Mouse (Mus musculus) bone marrow macrophage, adult 2 months (primary cell): ENCODE measurements around the gene Mrpl4. TPM values are rescaled to one million over a fixed set of nuclear protein-coding genes. Genes with fewer than 3 reads are reported as not detected.

Experiments
- H3K27ac ChIP-seq: 2 replicates; pipeline ENCODE4 v1.5.1; 2012; ENCODE audit warnings: low read depth, low read length; ENCODE audit not compliant: insufficient read depth
- H3K4me1 ChIP-seq: 2 replicates; pipeline ENCODE4 v1.6.1; 2012; ENCODE audit warnings: low read length; ENCODE audit not compliant: control insufficient read depth, insufficient read depth
- H3K4me3 ChIP-seq: 2 replicates; pipeline ENCODE4 v1.5.1; 2012; ENCODE audit warnings: mild to moderate bottlenecking, low read length, moderate library complexity; ENCODE audit not compliant: insufficient read depth
- CTCF ChIP-seq: IDR thresholded peaks from 2 replicates; pipeline ENCODE4 v1.5.1; 2012; ENCODE audit warnings: low read depth, mild to moderate bottlenecking, low read length, moderate library complexity
- POLR2A ChIP-seq: IDR thresholded peaks from 2 replicates; pipeline ENCODE4 v1.6.1; 2012; ENCODE audit warnings: mild to moderate bottlenecking, low read depth, low read length, borderline replicate concordance
- polyA plus RNA-seq: library from polyadenylated mRNA; stranded (reverse); fragments of >200 nt; gene quantifications from 2 replicates; pipeline ENCODE4 v1.2.4, GENCODE M21; 2012; ENCODE audit not compliant: missing spikeins, insufficient read depth, insufficient read length

The Mrpl4 gene
- polyA plus RNA-seq = 52.7 and 61.3 TPM in 2 replicates

DNA sequence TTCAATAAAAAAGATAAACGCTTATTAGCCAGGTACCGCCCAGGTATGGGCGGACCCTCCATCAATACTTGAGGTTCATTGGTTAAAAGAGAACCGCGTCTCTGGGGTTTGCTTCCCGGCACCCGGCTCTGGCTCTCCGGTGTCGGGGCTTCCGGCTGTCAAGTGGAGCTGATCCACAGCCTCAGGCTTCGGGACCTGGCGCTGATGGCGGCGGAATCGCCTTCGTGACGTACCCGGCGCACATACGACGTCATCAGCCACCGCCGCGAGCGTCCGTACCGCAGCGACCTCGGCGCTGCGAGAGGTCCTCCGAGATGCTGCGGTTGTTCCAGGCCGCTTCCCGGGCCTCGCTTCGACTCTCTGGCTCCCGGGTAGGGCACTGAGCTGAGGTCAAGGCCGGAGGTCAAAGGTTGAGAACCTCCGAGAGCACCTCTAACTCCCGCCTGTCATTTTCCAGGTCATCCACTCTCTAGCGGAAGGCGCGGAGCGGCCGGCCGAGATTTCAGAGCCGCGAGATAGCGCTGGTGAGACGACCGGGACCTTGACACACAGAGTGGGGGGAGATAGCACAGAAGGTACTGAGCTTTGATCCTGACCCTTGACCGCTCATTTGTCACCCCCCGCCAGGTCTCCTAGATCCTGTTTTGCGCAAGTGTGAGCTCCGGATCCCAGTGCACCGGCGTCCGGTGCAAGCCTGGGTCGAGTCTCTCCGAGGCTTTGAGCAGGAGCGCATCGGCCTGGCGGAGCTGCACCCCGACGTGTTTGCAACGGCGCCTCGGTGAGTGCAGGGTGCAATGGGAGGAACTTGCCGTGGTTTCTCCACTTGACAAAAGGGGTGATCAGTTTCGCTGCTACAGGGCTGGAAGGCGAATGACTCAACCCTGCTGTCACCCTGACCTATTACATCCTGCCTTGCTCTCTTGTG, at the start of gene Mrpl4:
Gene Mrpl4, plus strand, starts transcription at position 112 of the 925 bp plus-strand sequence.
- Histone ChIP-seq H3K27ac (peak within 1 kb of the TSS; percentile 63), H3K4me3 (peak within 1 kb of the TSS; percentile 90), H3K4me1 (peaks cover 4% of the 10 kb centered on the region)
- TF ChIP-seq CTCF (peak; percentile 28; the same call in 1 of the 2 replicates), POLR2A (peak; percentile 90; the same call in 1 of the 2 replicates)

- Histone ChIP-seq H3K27ac (no peak overlapping the region), H3K4me3 (no peak overlapping the region), H3K4me1 (peaks cover 12% of the 10 kb centered on the region)
- TF ChIP-seq POLR2A = no peak
- no peak for TF ChIP-seq CTCF
These were observed 45.5 kb upstream of the Mrpl4 start for GRCm38 (mm10) chr9:20956989-20957388.

DNA sequence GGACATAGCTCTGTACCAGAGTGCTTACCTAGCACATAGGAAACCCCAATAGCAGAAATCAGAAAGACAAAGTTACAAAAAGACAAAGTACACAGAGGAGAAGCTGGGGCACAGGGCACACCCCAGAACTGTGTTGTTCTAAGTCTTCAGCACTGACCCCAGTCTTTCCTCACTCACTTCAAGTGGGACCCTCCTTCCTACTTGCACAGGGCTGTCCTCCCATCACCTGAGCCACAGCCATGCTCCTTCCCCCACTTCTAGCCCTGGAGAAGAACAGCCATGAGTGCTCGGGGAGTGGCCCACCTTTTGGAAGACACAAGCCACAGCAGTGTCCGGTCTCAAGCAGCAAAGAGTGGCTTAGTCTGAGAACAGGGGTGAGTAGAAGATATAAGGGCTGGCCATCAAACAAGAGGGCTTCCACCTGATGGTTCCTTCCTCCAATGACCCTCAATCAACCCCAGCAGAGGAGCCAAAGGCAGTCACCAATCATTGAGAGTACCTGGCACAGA, 43.1 kb upstream of the Mrpl4 start, which contains the start of gene Dnmt1:
Gene Dnmt1, minus strand, starts transcription at position 459 of the 509 bp plus-strand sequence.
- H3K27ac ChIP-seq = no peak within 1 kb of the TSS
- TF ChIP-seq POLR2A (no peak), CTCF (no peak)
- H3K4me1 ChIP-seq = peaks cover 28% of the 10 kb centered on the region
- H3K4me3 ChIP-seq = no peak within 1 kb of the TSS

DNA sequence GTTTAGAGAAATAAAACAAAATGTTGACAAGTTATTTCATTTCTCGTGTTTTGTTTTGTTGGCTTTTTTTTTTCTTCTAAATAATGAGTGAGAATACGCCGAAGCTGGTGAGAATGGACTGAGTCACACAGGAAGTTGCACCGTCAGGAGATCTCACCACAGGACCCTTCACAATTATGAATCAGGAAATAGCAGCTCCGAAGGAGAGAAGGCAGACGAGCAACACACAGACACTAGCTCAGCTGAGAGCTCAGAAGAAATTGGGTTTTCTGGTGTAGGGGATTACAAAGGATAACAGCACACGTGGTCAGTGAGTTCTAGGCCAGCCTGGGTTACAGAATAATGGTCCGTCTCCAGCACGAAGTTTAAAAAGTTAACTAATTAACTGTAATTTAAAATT, 41.0 kb upstream of the Mrpl4 start:
- H3K4me3 ChIP-seq = no peak overlapping the region
- no peak for TF ChIP-seq POLR2A
- no peak for TF ChIP-seq CTCF
- H3K4me1 ChIP-seq = peaks cover 46% of the 10 kb centered on the region

GRCm38 (mm10) chr9:20965606-20966005, 36.9 kb upstream of the Mrpl4 start:
- TF ChIP-seq POLR2A (no peak), CTCF (no peak)

More for the DNA sequence above, 41.0 kb upstream of the Mrpl4 start:
- H3K27ac ChIP-seq = peak overlapping the region; percentile 79

DNA sequence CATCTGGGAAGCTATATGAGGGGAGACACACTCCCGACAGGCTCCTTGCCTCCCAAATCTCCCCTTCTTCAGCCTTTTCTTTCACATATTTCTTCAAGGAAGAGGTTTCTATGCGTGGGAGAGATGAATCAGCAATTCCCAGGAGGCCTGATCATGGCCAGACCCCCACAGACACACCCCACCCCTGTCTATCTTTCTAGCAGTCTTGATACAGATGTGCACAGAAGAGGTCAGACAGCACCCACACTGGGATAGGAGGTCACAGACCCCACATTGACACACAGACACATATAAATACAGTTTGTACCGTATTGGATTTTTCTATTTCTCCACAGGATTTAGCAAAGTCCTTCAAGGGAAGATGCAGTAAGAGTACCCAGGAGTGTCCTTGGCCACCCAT, 36.5 kb upstream of the Mrpl4 start:
- peak overlapping the region; percentile 89 for H3K27ac ChIP-seq
- TF ChIP-seq CTCF = no peak
- TF ChIP-seq POLR2A = no peak
- H3K4me3 ChIP-seq = no peak overlapping the region
- peaks cover 61% of the 10 kb centered on the region for H3K4me1 ChIP-seq

More at GRCm38 (mm10) chr9:20965606-20966005, 36.9 kb upstream of the Mrpl4 start:
- Histone ChIP-seq H3K4me1 (peaks cover 65% of the 10 kb centered on the region), H3K27ac (no peak overlapping the region), H3K4me3 (no peak overlapping the region)

DNA sequence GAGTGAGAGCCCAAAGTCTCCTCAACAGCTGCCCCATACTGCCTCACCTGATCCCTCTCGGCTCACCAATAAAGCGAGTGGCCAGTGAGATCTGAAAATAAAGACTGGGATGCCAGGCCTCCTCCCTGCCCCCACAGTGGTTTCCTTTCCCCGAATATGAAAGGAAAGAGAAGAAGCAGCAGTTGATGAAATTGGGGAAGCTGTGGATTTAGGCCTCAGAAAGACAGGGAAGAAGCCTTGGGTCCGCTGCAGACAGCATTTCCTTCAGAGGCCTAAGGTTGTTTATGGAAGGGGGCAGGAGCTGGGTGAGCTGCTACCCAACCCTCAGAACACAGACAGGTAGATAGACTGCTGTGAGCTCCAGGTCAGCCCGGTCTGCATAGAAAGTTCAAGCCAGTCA, 35.8 kb upstream of the Mrpl4 start:
- TF ChIP-seq POLR2A = no peak
- no peak for TF ChIP-seq CTCF
- H3K27ac ChIP-seq = peak overlapping the region; percentile 89
- H3K4me1 ChIP-seq = peaks cover 61% of the 10 kb centered on the region
- H3K4me3 ChIP-seq = peak overlapping the region; percentile 30; the same call in 1 of the 2 replicates

GRCm38 (mm10) chr9:20971751-20972140, 30.8 kb upstream of the Mrpl4 start:
- H3K27ac ChIP-seq = no peak overlapping the region

DNA sequence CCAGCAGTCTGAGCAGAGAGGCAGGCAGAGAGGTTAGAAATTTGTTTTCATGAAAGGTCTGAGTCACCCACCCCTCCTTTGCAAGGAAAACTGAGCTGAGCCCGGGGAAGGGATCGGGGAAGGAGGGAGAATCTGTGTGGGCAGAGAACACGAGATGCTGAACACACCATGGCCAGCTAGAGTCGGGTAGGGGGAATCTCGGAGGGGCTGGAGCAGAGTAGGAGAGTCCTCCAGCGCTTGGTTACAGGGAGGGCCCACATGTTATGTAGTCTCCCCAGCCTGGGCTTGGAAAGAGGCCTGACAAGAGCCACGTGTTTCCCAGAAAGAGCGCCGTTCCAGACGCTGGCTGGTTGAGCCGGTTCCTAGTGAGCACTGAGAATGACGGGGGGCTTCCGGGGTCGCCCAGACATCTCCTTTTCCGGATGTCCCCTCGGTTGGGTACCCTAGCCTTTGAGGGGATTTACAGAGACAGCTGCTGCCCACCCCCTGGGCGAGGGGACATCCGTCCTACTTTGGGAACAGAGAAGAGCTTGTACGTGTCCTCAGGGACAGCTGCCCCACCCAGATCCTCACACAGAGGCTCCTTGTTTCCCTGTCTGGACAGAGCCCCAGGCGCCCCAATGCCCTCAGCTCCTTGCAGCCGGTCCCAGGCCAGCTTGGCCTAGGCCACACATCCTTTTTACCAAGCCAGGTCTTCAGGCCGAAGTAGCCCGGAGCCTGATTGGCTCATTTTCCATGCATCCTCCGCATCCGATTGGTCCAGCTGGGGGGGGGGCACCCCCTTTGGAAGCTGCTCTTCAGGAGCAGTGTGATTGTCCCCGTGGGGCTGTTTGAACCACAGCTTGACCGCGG, 30.2 kb upstream of the Mrpl4 start:
- H3K4me3 ChIP-seq = no peak overlapping the region
- no peak overlapping the region for H3K27ac ChIP-seq
- TF ChIP-seq CTCF = no peak
- no peak for TF ChIP-seq POLR2A
- peaks cover 40% of the 10 kb centered on the region for H3K4me1 ChIP-seq

More at GRCm38 (mm10) chr9:20971751-20972140, 30.8 kb upstream of the Mrpl4 start:
- peaks cover 39% of the 10 kb centered on the region for H3K4me1 ChIP-seq
- TF ChIP-seq CTCF (no peak), POLR2A (no peak)
- H3K4me3 ChIP-seq = no peak overlapping the region
